Mouse (Mus musculus) ES-E14 (cell line): Measurements from ENCODE around the gene Grcc10.

Source experiments
- CHD2 ChIP-seq: IDR thresholded peaks from 2 replicates; pipeline ENCODE4 v1.6.1; 2014; ENCODE audit warnings: mild to moderate bottlenecking, low read depth, low read length, inconsistent platforms
- HCFC1 ChIP-seq: IDR thresholded peaks from 2 replicates; pipeline ENCODE4 v1.6.1; 2012; ENCODE audit warnings: low read length, inconsistent platforms, borderline replicate concordance; ENCODE audit not compliant: insufficient read depth
- MAFK ChIP-seq: IDR thresholded peaks from 2 replicates; pipeline ENCODE4 v1.6.1; 2014; ENCODE audit warnings: mild to moderate bottlenecking, low read depth, low read length, inconsistent platforms; ENCODE audit not compliant: insufficient read depth
- ZC3H11A ChIP-seq: IDR thresholded peaks from 2 replicates; pipeline ENCODE4 v1.6.1; 2012; ENCODE audit warnings: low read depth, mild to moderate bottlenecking, inconsistent platforms, low read length, borderline replicate concordance

- TF ChIP-seq ZC3H11A (no peak), CHD2 (no peak), MAFK (no peak), HCFC1 (no peak)
These were observed 36.8 kb downstream of the Grcc10 start for GRCm38 (mm10) chr6:124704417-124704816.
